In genomic region chr11:31671354-31672169, GRCm38 (mm10) we compare ENCODE assay signal across 7 mouse cellular contexts. TPM values are rescaled to one million over a fixed set of nuclear protein-coding genes. Genes with fewer than 3 reads are reported as not detected.
DNase-seq lines count a peak whose midpoint lies in the region; ATAC-seq lines count a peak whose summit lies in the region.

Gene Bod1 (minus strand): TSS chr11:31671885.

- H3K4me1 ChIP-seq in intestine, embryonic 16.5 days (ENCODE audit: control insufficient read depth, insufficient read depth, low read length) = peaks cover 7% of the 10 kb centered on the region
- peaks cover 15% of the 10 kb centered on the region for H3K4me1 ChIP-seq in midbrain, embryonic 11.5 days (ENCODE audit: control insufficient read depth, insufficient read depth, low read length)

- 0% methylated on average over 51 of the region's 76 CpGs for WGBS in intestine, embryonic 16.5 days
- under 1% methylated on average over 73 of the region's 76 CpGs for WGBS in midbrain, embryonic 11.5 days

- H3K27me3 ChIP-seq in intestine, embryonic 16.5 days (replicated peaks; ENCODE audit: control insufficient read depth, insufficient read depth, low read length) = no peaks in the 10 kb centered on the region
- no peaks in the 10 kb centered on the region for H3K27me3 ChIP-seq in midbrain, embryonic 11.5 days (ENCODE audit: control insufficient read depth, insufficient read depth, low read length)

- H3K36me3 ChIP-seq in intestine, embryonic 16.5 days (ENCODE audit: control insufficient read depth, insufficient read depth, low read length) = peaks cover under 1% of the 10 kb centered on the region; the same call in 1 of the 2 replicates
- H3K36me3 ChIP-seq in midbrain, embryonic 11.5 days (ENCODE audit: control insufficient read depth, insufficient read depth, low read length) = peaks cover 9% of the 10 kb centered on the region

- no peak within 1 kb of the TSS; the same call in 1 of the 2 replicates for H3K27ac ChIP-seq in intestine, embryonic 16.5 days (ENCODE audit: low read length)
- no peak within 1 kb of the TSS for H3K27ac ChIP-seq in midbrain, embryonic 11.5 days (ENCODE audit: low read depth, low read length)

- ATAC-seq in intestine, embryonic 16.5 days = peak; percentile 99
- peak; percentile 97 for ATAC-seq in midbrain, embryonic 11.5 days (ENCODE audit: low FRiP score)

- intact Hi-C loops in left cerebral cortex, postnatal 36 days (cut with DNase I) = no loop called here

- H3K9me3 ChIP-seq in intestine, embryonic 16.5 days (ENCODE audit: control insufficient read depth, low read length) = no peaks in the 10 kb centered on the region
- H3K9me3 ChIP-seq in midbrain, embryonic 11.5 days (ENCODE audit: control insufficient read depth, low read length) = no peaks in the 10 kb centered on the region

- peak within 1 kb of the TSS; percentile 81 for H3K4me3 ChIP-seq in intestine, embryonic 16.5 days (ENCODE audit: low read length)
- H3K4me3 ChIP-seq in midbrain, embryonic 11.5 days (ENCODE audit: low read depth, low read length) = peak within 1 kb of the TSS; percentile 90

- H3K4me2 ChIP-seq in intestine, embryonic 16.5 days (ENCODE audit: low read depth, low read length) = peak within 1 kb of the TSS; percentile 65
- H3K4me2 ChIP-seq in midbrain, embryonic 11.5 days = peak within 1 kb of the TSS; percentile 61

- H3K9ac ChIP-seq in intestine, embryonic 16.5 days (ENCODE audit: low read depth, low read length) = peak within 1 kb of the TSS; percentile 94
- H3K9ac ChIP-seq in midbrain, embryonic 11.5 days (ENCODE audit: low read length) = peak within 1 kb of the TSS; percentile 95

- peak; percentile 95 for DNase-seq in adrenal gland, adult 2 months
- peak; percentile 85 for DNase-seq in embryo, embryonic 11.5 days (ENCODE audit: low read depth, low spot score)
- DNase-seq in gastrocnemius, postnatal 4 days (ENCODE audit: low spot score in 2 of 2) = peak; percentile 70 to 91
- peak; percentile 94 to 96 for DNase-seq in left cerebral cortex, postnatal 36 days (ENCODE audit: low spot score in 2 of 2)
- peak; percentile 98 for DNase-seq in midbrain, embryonic 11.5 days (ENCODE audit: low spot score, missing footprints)
- DNase-seq in skeletal muscle tissue, adult 2 months (ENCODE audit: low read depth, low spot score) = peak; percentile 93

RNA-seq across cellular contexts. Expression of gene Bod1, which starts in this region (rescaled TPM):
- 10 to 100 TPM; 53.6 to 63.5 TPM for total RNA-seq in adrenal gland, adult 2 months (2021)
- polyA plus RNA-seq in adrenal gland, adult 2 months (2012; rRNA removed) = 29.4 and 125 TPM in 2 replicates
- total RNA-seq in gastrocnemius, postnatal 4 days (2021) = 100 to 1,000 TPM; 109 to 111 TPM
- polyA plus RNA-seq in intestine, embryonic 16.5 days (2015; fragmentation: Nextera tagmentation; extraction: Ambion mirVana) = 46.9 and 54.8 TPM in 2 replicates
- 100 to 1,000 TPM in 1 of 2 experiments, 10 to 100 TPM in 1; 97.5 to 110 TPM for total RNA-seq in left cerebral cortex, postnatal 36 days (2021)
- polyA plus RNA-seq in midbrain, embryonic 11.5 days (2014; fragmentation: Nextera tagmentation; extraction: Ambion mirVana) = 148 and 160 TPM in 2 replicates
